Comparison of ENCODE assay signal across 13 mouse cellular contexts in the genomic region with DNA sequence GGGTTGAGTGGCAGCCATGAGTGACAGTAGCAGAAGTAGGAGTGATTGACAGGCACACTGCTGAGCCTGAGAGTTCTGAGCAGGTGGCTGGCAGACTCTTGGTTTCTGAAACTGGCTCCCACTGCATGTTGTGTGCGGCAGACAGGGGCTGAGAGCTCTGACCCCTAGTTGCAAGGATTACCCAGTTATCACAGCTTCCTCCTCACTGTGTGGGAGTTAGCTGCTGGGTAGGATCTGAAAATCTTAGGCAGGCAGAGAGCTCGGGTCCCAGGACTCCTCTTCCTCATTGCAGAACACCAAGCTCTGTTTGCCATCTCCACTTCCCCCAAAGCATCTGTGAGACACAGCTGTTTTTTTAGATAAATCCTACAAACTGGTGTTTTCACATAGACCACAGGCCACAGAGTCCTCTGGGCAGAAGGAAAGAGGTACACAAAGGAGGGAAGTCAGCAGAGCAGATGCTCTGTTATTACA. TPM values are rescaled to one million over a fixed set of nuclear protein-coding genes. Genes with fewer than 3 reads are reported as not detected.
DNase-seq lines count a peak whose midpoint lies in the region; ATAC-seq and TF ChIP-seq lines count a peak whose summit lies in the region.
"Had no signal": no experiment of that assay in that cellular context is flagged by ENCODE, and none has a peak within 500 bp of the region (broad histone marks: within the 10 kb centered on the region; RNA-seq: fewer than 3 reads in every experiment).

No protein-coding gene starts in this region.

- peak; percentile 1 to 15 for DNase-seq in layer of hippocampus, adult 18-20 months (ENCODE audit: low spot score in 2 of 2)
- DNase-seq in layer of hippocampus, adult 8-10 months (ENCODE audit: low spot score in 2 of 2), result no peak
- no peak for DNase-seq in liver, embryonic 14.5 days (ENCODE audit: low read depth in 3 of 3, low spot score in 3 of 3)
- peak; percentile 46 for DNase-seq in thymus, adult 2 months
- DNase-seq in embryo, embryonic 10 days (ENCODE audit: low spot score), result no peak
- no peak for DNase-seq in lung, adult 18-20 months
- DNase-seq in cerebellum, adult 9-11 months, result no peak
- DNase-seq: cerebellum, postnatal 14 days; liver, embryonic 13.5 days; right cerebral cortex, postnatal 4 days had no signal

- no peak overlapping the region for H3K4me2 ChIP-seq in liver, embryonic 14.5 days (ENCODE audit: low read depth)
- H3K4me2 ChIP-seq: heart, embryonic 15.5 days; liver, embryonic 13.5 days had no signal

- H3K4me1 ChIP-seq in bone marrow, adult 2 months (ENCODE audit: control insufficient read depth, insufficient read depth, low read length), result peaks cover 2% of the 10 kb centered on the region
- no peaks in the 10 kb centered on the region for H3K4me1 ChIP-seq in liver, embryonic 14.5 days (replicated peaks; ENCODE audit: control insufficient read depth in 2 of 2, insufficient read depth in 2 of 2, low read length in 1 of 2)
- peaks cover 21% of the 10 kb centered on the region for H3K4me1 ChIP-seq in thymus, adult 2 months (replicated peaks; ENCODE audit: control insufficient read depth, insufficient read depth, low read length)
- H3K4me1 ChIP-seq: liver, embryonic 13.5 days had no signal

- no peak for TF ChIP-seq CTCF in bone marrow, adult 2 months (IDR thresholded peaks at IDR 0.05; ENCODE audit: control insufficient read depth, insufficient read depth, low read length)
- TF ChIP-seq CTCF in liver, embryonic 14.5 days (IDR thresholded peaks at IDR 0.05; ENCODE audit: low read depth), result no peak
- no peak for TF ChIP-seq CTCF in thymus, adult 2 months (IDR thresholded peaks at IDR 0.05; ENCODE audit: borderline replicate concordance, control insufficient read depth, extremely low read depth, insufficient read depth, low read length, poor library complexity)

- 0 out of 2 replicates have a peak, but pooled peaks have one; percentile 18 for ATAC-seq in liver, embryonic 14.5 days (ENCODE audit: insufficient read depth)

- TF ChIP-seq EP300 in liver, embryonic 14.5 days (IDR thresholded peaks at IDR 0.05; ENCODE audit: low read depth), result no peak

- 5% methylated on average over 2 of the region's 2 CpGs for WGBS in bone marrow, adult 2 months
- 7% methylated on average over 2 of the region's 2 CpGs for WGBS in liver, embryonic 14.5 days (ENCODE audit: insufficient replicate concordance)
- WGBS in thymus, adult 2 months, result 9% methylated on average over 2 of the region's 2 CpGs

- no peaks in the 10 kb centered on the region for H3K9me3 ChIP-seq in liver, embryonic 14.5 days (ENCODE audit: control insufficient read depth, low read length)
- H3K9me3 ChIP-seq: heart, embryonic 15.5 days; liver, embryonic 13.5 days had no signal

- no peak overlapping the region for H3K4me3 ChIP-seq in bone marrow, adult 2 months (replicated peaks; ENCODE audit: control insufficient read depth, low read depth, low read length)
- H3K4me3 ChIP-seq in liver, embryonic 14.5 days (ENCODE audit: insufficient read depth in 1 of 2, low read depth in 2 of 2, low read length in 2 of 2), result no peak overlapping the region
- no peak overlapping the region for H3K4me3 ChIP-seq in thymus, adult 2 months (ENCODE audit: control insufficient read depth, insufficient read depth, low read length)
- H3K4me3 ChIP-seq: heart, embryonic 15.5 days; liver, embryonic 13.5 days had no signal

- peak overlapping the region; percentile 55; the same call in 1 of the 2 replicates for H3K27ac ChIP-seq in bone marrow, adult 2 months (ENCODE audit: control insufficient read depth, insufficient read depth, low read depth, low read length, poor library complexity)
- no peak overlapping the region for H3K27ac ChIP-seq in liver, embryonic 14.5 days
- H3K27ac ChIP-seq in thymus, adult 2 months (ENCODE audit: control insufficient read depth, insufficient read depth, low read length), result peak overlapping the region; percentile 73
- H3K27ac ChIP-seq: heart, embryonic 15.5 days; kidney, postnatal 0 days; liver, embryonic 13.5 days had no signal

- no peaks in the 10 kb centered on the region for H3K27me3 ChIP-seq in liver, embryonic 14.5 days (ENCODE audit: control insufficient read depth, insufficient read depth, low read length)
- no peaks in the 10 kb centered on the region for H3K27me3 ChIP-seq in thymus, adult 2 months (ENCODE audit: control insufficient read depth, insufficient read depth, low read length)
- H3K27me3 ChIP-seq: heart, embryonic 15.5 days; liver, embryonic 13.5 days had no signal

- H3K9ac ChIP-seq in liver, embryonic 14.5 days (replicated peaks), result no peak overlapping the region
- H3K9ac ChIP-seq: heart, embryonic 15.5 days; liver, embryonic 13.5 days had no signal

- no peaks in the 10 kb centered on the region for H3K36me3 ChIP-seq in liver, embryonic 14.5 days (replicated peaks; ENCODE audit: control insufficient read depth, insufficient read depth, low read depth)
- H3K36me3 ChIP-seq in thymus, adult 2 months (ENCODE audit: control insufficient read depth, insufficient read depth, low read length), result peaks cover 32% of the 10 kb centered on the region
- H3K36me3 ChIP-seq: heart, embryonic 15.5 days; liver, embryonic 13.5 days had no signal

- TF ChIP-seq POLR2A in bone marrow, adult 2 months (IDR thresholded peaks at IDR 0.05; ENCODE audit: borderline replicate concordance, control insufficient read depth, low read depth, low read length), result no peak
- no peak for TF ChIP-seq POLR2A in thymus, adult 2 months (IDR thresholded peaks at IDR 0.05; ENCODE audit: control insufficient read depth, extremely low read depth, insufficient read depth, low read length, poor library complexity)

RNA-seq across cellular contexts. Expression of gene Abcg3, which starts 3.4 kb away (rescaled TPM):
- total RNA-seq in layer of hippocampus, adult 18-20 months (2021), result not detected
- total RNA-seq in layer of hippocampus, adult 8-10 months (2022), result under 1 TPM in 2 of 4 experiments, not detected in 2; 0.20 TPM
- polyA plus RNA-seq in bone marrow, adult 2 months (2011; ENCODE audit: insufficient read depth, insufficient read length, low replicate concordance, missing spikeins), result 3.8 and 6.8 TPM in 2 replicates
- polyA plus RNA-seq in liver, embryonic 14.5 days (2012; rRNA removed), result 1.4 and 2.3 TPM in 2 replicates
- polyA plus RNA-seq in liver, embryonic 14.5 days (2014; fragmentation: Nextera tagmentation; extraction: Ambion mirVana), result 2.2 and 2.8 TPM in 2 replicates
- polyA plus RNA-seq in thymus, adult 2 months (2012; rRNA removed), result 13.4 and 17.2 TPM in 2 replicates

Comparison
In these comparisons a context has a peak if more than half of its experiments do, and no peak if none do; other contexts are left out.
1. DNase-seq: peak in layer of hippocampus, adult 18-20 months (2 of 2) and thymus, adult 2 months (single experiment); none in layer of hippocampus, adult 8-10 months (0 of 2), liver, embryonic 14.5 days (0 of 3), embryo, embryonic 10 days (single experiment), lung, adult 18-20 months (0 of 2) and cerebellum, adult 9-11 months (single experiment).